Mouse (Mus musculus) kidney, postnatal 36 days (tissue): ENCODE measurements around the gene Fbn1.
A peak's percentile ranks its signal among the peaks of the same experiment; 100 is the strongest.

Experiments
- DNase-seq, 2 experiments: peaks; one replicate each; pipeline ENCODE4 v3.0.0; 2021 to 2022; ENCODE audit warnings: mixed read lengths in 2 of 2

The Fbn1 gene

DNA sequence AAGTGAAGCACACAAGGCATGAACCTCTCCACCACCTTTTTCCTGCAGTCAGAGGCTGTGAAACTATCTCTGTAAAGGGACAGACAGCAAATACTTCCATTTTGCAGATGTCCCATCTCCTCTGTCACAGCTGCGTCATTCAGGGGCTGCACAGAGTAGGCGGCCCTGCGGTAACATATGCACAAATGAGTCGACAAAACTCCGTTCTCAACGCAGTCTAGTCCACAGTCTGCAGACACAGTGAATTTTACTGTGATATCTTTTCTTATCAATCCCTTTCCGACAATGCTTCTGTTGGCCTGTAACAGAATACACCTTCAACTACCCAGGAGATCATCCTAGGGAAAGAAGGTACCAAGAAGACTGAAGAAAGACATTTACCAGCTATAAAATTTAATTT lies 9.6 kb downstream of the Fbn1 start:
- DNase-seq: no peak

DNA sequence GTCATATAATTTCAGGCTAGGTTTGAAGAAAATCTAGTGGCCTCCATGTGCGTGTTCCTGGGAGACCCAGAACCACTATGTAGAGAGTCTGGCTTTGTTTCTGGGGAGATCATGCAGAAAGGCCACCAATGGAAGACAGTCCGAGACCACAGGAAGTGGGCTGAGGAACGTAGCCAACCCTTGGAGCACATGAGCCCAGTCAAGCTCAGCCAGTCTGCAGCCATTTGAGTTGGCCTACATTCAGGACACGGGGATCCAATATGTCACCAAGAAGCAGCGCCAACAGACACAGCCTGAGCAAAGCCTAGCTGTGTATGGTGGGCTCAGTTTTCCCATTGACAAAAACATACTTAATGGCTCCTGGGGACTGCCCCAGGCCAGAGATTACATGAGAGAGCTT lies 11.1 kb downstream of the Fbn1 start:
- peak; percentile 14 to 34 for DNase-seq

DNA sequence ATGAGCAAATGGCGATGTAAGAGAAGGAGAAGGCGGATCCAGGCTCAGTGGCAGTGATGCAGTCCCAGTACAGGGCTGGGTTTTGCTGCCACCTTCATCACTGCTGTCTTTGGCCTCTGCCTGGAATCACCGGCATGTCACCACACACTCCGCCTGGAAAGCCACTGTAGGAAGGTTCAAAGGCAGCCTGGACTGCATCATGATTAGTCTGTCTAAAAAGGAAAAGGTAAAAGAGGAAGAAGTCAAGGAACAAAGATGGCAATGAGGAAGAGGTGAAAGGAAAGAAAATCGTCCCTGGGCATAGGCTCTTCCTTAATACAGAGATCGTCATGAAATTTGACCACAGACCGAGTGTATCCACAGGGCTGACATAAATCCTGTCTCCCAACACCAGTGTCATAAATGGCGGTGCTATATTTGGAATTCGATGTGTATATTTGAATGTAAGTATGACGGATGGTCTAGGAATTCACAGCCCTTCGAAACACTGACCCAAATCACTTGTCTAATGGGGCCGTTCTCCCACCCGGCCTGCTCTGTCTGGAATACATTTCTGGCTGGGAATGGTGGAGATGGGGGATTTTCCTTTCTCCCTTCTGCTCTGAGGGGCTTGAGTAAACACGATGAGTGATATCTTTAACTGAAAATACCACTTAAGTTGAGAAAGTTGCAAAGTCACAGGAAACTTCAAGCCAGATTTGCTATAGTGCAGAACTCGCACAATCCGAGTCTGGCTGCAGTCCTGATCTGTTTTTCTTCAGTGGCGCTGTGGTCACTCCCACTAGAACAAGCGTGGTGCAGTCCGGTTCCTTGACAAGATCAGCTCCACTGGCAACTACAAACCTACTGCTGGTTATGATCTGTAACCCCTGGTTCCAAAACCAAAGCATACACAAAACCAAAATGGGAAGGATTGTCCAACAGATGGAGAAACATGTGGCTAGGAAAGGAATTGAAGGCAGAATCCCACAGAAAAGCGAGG lies 12.7 kb downstream of the Fbn1 start:
- DNase-seq: no peak

DNA sequence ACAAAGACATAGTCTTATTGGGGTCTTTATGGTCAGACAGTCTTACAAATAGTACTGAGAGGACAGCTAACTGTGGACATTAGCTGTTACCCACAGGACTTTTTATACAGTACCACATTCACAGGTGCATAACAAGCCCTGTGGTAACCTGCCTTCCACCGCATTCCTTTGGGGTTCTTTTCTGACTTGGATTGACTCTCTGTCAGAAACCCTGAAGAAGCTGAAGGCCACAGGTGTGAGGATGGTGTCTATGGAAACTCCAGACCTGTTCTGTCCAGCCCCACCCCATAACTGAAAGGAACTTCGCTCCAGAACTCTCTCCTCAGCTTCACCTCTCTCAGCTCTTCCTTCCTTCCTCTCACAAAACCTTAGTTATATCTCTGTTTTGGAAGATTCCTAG lies 13.5 kb downstream of the Fbn1 start:
- DNase-seq: no peak

DNA sequence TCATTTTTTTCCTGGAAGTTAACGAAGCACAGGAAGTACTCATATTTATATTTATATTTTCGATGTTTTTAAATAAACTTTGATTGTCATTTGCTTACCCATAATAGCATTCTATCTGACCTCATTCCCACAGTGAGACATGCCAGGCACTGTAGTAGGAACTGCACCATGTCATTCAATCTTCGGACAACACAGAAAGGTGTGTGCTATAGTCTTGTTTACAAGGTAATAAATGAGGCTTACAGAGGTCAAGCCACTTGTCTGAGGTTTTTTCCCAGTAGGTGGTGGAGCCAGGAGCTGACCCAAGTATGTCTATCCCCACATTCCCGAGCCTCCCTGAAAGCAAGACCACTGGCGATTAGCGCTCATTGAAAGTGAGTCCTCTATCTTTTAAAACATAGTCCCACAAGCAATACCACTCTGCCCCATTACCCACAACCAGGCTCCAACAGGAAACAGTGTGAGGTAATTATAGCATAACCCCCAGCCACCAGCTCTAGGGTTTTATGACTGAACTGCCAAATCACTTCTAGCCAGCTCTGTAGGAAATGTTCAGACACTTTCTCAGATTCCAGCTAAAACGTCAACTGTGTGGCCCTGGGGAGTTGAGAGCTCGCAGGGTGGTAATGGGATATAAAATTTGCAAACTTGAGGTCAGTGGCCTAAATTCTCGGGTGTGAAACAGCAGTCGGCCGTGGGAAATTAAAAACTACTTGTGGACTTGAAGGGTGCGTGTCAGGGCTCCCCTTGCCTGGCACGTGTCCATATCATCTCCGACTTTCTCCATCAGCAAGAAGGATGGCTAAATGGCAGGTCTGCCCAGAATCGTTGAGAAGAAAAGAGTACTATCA lies 15.5 kb downstream of the Fbn1 start:
- DNase-seq: no peak

DNA sequence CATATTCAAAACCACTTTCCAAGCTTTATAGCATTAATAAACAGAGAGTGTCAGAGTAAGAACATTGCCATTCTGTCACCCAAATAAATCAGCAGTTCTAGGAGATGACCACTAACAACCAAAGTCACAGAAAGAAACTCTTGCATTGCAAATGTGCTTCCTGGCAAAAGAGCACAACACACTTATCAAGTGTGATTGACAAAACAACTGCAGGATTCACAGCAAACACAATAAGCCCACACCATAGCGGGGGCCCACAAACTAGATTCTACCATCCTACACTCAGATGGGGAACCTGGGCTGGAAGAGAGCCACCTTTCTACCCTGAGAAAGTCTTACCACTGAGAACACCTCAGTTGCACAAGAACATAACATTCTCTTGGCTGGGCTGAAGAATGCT lies 17.8 kb downstream of the Fbn1 start:
- no peak for DNase-seq

DNA sequence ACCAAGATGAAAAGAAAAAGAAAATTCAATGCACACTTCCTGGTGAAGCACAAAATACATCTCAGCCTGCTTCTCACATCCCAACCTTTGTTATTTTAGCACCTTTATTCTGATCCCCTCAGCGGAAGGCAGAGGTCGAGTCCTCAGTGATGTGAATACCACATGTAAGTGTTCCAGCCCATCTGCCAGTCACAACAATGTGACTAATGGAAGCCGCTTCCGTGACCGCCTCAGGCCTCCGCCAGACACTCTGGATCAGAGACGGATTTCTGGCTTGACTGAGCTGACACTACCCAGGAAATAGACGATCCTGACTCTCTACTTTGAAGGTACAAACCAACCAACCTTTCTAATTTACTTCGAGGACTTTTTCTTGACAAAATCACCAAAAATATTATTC lies 22.9 kb downstream of the Fbn1 start:
- DNase-seq: no peak

DNA sequence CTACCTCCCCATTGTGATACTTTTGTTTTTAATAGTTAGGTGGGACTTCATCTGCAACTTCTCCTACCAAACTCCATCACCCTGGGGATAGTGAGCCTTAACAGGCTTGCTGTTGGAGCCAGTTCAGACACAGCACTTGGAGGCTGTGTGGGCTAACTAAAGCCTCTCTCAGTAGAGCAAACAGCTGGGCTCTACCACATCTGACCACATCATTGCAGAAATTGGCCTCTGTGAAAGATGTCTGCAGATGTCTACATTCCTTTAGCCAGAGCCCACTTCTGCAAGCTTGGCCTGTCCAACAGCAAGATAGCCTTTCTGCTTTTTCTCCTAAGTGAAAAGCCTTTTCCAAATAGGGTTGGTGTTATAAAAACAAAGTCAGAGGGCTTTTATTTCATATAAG lies 23.6 kb downstream of the Fbn1 start:
- DNase-seq: no peak

DNA sequence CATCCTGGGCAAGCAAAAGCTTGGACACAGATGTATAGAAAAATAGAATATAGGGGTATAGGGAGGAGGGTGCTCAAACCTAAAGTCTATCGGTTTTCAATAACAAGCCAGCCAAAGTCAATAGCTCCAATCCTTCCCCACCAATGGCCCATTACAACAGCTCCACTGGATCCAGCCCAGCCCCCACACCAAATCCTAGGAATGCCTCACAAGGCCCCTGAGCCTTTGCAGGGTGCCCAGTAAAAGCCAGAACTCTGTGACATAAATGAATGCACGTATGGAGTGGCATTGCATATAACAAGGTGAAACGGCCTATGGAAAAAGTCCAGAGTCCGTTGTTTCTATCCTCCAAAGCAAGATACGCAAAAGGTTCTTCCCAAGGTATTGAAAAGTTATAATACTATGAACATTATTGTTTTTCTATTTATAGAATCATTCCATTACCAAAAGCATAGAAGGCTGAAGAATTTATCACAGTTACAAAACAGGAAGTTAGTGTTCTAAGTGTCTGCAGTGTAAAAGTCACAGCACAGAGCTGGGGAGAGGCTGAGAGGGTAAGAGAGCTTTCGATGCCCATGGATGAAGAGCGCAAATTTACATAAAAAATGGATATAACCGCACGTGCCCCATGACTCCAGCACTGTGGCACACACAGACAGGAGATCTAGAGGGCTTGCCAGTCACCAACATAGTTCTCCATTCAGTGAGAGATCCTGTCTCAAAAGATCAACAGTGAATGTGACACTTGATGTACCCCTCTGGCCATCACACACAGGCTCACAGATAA lies 26.1 kb downstream of the Fbn1 start:
- no peak for DNase-seq

DNA sequence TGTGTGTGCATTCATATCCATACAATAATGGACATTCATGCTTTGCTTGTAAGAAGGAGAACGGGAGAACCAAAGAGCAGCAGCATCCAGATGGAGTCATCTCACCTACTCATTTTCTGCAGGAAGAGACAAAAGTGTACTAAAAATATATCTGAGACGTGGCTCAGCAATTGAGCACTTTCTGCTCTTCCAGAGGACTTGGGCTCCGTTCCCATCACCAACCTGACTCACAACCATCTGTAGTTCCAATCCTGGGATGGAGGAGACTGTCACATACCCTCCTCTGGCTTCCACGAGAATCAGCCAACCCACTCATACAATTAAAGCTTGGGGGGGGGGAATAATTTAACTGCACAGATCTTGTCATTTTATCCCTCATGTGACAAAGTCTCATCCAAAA lies 26.7 kb downstream of the Fbn1 start:
- DNase-seq: no peak

DNA sequence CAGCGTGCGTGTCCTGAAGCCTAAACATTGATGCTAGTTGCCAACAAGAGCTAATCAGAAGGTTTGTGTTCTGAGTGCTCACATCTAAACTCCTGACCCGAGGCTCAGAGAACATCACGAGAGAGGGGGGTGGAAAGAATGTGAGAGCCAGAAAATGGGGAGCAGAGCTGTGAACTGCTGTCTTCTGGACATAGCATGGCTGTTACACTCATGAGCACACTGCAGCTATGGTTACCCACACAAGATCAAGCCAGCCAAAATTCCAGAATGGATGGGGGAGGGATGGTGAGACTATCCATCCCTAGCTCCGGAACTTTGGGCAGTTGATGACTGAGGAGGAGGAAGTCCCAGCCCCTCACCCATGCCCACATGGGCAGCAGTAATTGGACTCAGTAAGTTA lies 27.7 kb downstream of the Fbn1 start:
- DNase-seq: no peak

DNA sequence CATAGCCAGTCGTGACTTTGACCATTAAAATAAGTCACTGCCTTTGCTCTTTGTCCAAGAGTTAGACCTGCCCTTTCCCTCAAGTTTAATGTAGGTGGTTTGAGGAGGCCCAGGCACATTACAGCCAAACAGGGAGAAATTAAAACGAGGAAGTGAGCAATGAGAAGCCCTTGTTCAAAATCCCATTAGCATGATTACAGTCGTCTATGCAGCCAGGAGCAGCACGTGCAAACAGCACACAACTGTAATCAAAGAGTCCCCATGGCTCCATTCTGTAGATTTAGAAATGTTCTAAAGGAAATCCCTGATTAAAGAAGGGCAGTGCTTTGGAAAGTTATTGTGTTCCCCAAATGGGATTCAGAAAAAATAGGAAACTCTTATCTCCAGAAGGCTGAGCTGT lies 29.1 kb downstream of the Fbn1 start:
- no peak for DNase-seq

DNA sequence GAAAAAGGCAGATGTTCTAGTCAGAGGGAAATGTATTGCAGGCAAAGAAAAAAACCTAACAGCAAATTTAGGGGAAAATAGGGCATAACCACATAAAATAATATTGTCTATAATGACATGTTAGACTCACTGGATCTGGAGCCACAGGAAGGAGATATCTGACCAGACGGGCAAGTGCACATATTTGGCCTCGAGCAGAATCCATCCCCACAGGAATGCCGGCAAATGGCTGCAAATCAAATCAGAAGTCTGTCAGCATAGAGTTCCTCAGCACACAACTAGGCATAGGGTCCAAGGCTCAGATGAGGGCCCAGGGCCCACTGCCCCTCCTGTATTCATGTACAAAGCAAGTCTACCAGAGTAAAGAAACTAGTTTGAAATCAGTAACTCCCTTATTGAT lies 30.4 kb downstream of the Fbn1 start:
- DNase-seq: no peak

DNA sequence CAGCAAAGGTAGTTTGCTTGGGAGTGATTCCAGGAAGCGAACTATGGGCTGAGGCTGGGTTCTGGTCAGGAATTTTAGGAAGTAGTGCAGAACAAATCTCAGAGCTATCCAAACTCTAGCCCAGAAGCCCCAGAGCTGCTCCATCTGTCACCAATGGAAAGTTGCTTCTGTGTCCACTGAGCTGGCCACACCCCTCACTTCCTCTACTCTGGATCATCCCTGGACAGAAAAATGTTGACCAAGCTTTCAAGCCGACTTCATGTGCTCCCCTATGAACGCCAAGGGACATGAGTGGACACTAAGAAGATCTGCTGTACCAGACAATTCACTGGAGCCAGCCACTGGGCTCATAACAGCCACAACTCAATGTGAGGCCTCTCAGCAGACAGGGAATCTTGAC lies 31.6 kb downstream of the Fbn1 start:
- no peak for DNase-seq

DNA sequence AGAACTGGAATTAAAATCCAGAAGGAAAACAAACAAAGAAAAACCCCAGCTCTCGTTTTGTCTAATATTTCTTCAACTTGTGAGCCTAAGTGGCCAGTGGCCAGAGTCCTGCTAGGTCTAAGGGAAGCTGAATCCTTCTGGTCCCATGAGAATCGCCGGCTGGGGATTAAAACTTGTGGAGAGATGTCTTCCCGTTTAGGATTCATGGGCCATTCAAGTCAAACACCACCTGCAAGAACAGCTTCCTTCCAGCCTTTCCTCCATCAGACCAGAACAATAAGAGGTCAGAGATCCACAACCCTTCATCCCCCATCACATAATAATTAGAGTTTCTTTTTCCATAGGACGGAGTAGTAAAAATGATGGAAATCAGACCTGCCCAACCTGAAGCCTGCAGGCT lies 33.1 kb downstream of the Fbn1 start:
- no peak for DNase-seq

DNA sequence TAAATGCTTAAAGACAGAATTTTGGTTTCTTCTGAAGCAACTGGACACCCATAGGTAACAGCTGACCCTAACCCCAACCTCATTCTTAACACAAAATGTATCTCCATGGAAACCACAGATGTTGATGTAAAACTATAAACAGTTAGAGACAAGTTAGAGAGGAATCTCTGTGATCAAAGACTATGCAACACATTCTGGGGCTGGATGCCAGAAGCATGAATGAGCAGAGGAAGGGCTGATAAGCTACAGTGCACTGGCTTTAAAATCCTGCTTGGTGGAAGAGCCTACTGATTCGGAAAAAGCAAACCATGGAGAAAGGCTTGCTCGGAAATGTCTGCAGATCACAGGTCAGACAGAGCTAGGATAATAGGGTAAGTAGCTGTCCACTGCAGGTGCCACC lies 34.6 kb downstream of the Fbn1 start:
- DNase-seq: no peak

DNA sequence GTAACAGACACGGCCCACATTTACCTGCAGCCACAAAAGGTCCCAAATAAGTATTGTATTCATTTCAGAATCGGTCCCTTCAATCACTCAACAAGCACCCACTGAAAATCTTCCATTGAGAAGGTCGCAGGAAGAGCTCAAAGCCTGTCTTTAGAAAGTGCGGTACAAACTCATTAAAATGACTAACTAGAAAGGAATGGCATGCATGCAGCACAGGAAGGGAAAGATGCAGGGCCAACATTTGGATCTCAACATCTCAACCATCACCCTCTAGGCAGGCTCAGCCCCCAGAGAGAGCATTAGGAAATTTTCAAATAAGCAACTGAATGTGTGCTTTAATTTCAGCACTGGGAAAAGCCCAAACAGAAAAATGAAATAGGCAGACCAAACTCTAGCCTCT lies 36.1 kb downstream of the Fbn1 start:
- DNase-seq: no peak

DNA sequence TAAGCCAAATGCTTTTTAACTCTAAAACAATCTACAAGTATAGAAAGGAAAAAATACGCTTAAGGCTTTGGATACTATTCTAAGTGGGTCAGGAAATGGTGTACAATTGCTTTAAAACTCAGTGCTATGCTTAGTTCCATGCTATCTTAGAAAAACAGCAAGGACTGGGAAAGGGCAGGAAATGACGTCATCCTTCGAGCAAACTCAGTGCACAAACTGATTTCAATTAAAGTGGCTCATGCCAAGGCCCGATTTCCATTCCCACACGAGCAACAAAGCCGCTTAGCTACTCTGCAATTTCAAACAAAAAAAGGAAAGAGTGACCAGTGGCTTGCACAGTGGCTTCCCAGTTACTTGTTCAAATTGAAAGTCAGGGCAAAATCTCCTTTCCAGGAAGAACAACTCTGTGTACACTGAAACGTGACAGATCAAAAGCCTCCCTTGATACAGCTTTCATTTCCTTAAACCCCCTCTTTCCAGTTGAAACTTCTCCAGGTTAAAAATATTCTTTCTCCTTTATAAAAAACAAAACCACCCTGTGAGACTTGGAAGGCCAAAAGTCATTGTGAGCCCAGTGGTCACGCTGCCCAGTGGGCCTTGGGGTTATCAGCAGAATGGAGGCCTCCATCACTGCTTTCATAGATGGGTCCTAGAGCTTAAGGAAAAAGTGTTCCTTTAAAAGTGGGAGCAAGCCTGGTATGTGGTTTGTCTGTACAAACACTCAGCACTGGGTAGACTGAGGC lies 37.1 kb downstream of the Fbn1 start:
- peak; percentile 40 to 56 for DNase-seq

DNA sequence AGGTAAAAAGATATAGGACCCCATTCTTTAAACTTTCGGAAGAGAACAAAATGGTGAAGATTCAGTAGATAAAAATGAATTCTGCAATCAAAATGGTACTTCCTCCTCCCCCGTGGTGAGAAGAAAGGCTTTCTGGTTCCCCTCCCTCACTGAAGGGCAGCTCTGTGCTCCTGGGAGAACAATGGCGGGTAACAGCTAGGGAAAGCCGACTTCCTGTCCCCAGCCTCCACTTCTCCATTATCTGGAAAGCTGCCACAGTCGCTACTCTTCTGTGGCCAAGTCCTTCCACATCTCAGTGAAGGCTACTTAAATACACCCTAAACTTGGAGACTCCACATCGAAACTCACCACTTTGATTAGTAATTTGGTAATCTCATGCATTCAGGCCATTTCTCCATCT lies 43.8 kb downstream of the Fbn1 start:
- DNase-seq: no peak

DNA sequence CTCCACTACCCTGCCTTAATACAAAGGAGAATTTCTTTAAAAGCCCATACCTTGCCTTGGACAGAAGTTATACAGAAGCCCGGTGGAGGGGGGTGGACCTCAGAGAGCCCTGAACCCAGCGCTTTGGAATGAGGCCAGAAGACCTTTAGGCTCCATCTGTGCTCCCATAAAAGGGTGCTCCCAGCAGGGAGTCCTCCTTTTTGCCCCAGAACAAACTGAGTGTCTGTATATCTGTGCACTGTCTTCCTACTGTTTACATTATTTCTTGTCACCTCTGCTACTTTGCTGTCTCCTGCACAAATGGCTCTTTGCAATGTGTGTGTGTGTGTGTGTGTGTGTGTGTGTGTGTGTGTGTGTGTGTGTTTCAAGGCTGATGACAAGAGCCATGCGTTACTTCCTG lies 48.7 kb downstream of the Fbn1 start:
- DNase-seq: no peak

DNA sequence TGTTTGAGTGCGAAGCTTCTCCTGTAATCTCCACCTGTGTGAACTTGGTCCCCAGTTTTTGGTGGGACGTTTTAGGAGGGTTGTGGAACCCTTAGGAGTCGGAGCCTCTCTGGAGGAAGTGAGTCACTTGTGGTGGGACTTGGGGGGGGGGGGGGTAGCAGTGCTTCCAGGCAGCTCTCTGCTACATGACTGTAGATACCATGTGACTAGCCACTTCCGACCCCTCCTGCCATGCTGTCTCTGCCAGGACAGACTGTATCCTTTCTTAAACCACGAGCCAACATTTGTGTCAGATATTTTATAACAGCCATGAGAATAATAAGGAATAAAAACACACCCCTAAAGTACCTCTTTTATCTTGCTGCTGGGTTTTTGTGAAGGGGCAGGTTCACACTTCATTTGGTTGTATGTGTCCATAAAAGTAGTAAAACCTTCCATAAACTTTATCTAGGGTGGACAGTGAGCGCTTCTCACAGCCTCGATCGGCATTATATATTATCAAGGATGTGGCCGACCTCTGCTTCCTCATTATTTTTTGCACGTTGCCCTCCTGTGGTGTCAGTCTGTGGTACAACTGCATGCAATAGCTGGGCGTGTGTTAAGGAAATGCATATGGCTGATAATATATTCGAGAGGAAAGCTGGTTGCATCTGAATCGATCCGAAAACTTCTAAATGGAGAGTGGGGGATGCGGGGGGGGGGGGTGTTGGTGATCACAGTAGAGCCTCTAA lies 51.6 kb downstream of the Fbn1 start:
- no peak for DNase-seq

DNA sequence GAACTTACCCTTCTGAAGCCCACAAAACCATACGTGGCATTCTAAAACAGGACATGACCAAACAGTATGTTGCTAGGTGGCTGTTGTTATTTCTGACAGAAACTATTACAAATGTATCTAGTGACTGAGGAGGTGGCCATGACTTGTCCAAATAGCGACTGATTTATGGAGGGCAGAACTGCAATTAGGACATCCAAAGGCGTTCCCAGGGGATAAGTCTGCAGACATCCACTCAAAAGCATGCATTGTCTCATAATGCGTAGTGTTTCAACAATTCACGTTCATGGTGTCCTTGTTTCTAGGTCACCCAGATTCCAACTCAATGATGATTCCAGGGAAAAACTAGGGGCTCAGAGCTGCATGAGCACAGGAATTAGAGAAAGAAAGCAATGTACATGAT lies 53.0 kb downstream of the Fbn1 start:
- DNase-seq: no peak
